In the genomic region with DNA sequence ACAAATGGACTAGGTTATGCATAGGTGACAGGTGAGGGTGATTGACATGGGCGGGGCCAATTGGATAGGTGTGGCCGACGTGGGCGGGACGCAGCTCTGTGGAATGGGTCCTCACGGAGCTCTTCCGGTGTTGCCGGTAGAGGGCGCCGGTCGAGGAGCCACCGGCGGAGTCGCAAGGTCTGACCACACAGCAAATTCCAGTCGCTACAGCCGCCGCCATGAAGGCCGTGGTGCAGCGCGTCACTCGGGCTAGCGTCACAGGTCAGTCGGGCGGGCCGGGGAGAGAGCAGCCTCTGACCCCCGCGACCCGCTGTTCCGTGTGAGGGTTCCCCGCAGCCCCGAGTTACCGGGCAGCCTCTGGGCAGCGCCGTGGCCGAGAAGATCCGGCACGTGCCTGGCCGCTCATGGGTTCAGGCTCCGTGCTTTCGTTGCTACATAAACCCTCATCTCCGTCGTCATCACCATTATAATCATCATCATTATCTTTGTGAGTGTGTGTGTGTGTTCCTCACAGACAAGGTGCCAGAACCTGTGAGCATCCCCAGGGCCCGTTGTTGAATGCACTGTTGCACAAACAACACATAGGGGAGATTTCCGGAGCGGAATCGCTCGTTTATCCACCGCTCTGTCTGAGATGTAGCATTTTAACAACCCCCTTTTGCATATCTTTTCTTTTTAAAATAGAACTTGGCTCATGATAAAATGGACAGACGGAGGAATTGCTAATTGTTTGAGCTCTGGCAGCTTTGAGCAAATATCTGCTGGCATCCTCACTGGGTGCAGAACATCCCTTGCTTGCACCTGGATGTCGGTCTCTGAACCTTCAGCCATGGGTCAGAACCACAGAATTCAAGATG, we compare ENCODE assay signal across 7 mouse cellular contexts. TPM values are rescaled to one million over a fixed set of nuclear protein-coding genes. Genes with fewer than 3 reads are reported as not detected.
DNase-seq lines count a peak whose midpoint lies in the region; ATAC-seq lines count a peak whose summit lies in the region.

Dtd1 (plus strand) TSS at position 67 of the 857 bp plus-strand sequence.

- peak within 1 kb of the TSS; percentile 93 for H3K9ac ChIP-seq in intestine, embryonic 16.5 days (ENCODE audit: low read depth, low read length)
- H3K9ac ChIP-seq in midbrain, embryonic 11.5 days (ENCODE audit: low read length): peak within 1 kb of the TSS; percentile 92

- H3K4me3 ChIP-seq in intestine, embryonic 16.5 days (ENCODE audit: low read length): peak within 1 kb of the TSS; percentile 77
- peak within 1 kb of the TSS; percentile 58 for H3K4me3 ChIP-seq in midbrain, embryonic 11.5 days (ENCODE audit: low read depth, low read length)

- H3K36me3 ChIP-seq in intestine, embryonic 16.5 days (ENCODE audit: control insufficient read depth, insufficient read depth, low read length): peaks cover 2% of the 10 kb centered on the region; the same call in 1 of the 2 replicates
- H3K36me3 ChIP-seq in midbrain, embryonic 11.5 days (ENCODE audit: control insufficient read depth, insufficient read depth, low read length): no peaks in the 10 kb centered on the region

- 0 out of 2 replicates have a peak, but pooled peaks cover 4% of the 10 kb centered on the region for H3K4me1 ChIP-seq in intestine, embryonic 16.5 days (ENCODE audit: control insufficient read depth, insufficient read depth, low read length)
- no peaks in the 10 kb centered on the region for H3K4me1 ChIP-seq in midbrain, embryonic 11.5 days (ENCODE audit: control insufficient read depth, insufficient read depth, low read length)

- H3K27me3 ChIP-seq in intestine, embryonic 16.5 days (replicated peaks; ENCODE audit: control insufficient read depth, insufficient read depth, low read length): no peaks in the 10 kb centered on the region
- H3K27me3 ChIP-seq in midbrain, embryonic 11.5 days (ENCODE audit: control insufficient read depth, insufficient read depth, low read length): no peaks in the 10 kb centered on the region

- 1% methylated on average over 50 of the region's 50 CpGs for WGBS in intestine, embryonic 16.5 days
- WGBS in midbrain, embryonic 11.5 days: 2% methylated on average over 50 of the region's 50 CpGs

- intact Hi-C loops in gastrocnemius, postnatal 36 days (cut with DNase I): no loop called here
- intact Hi-C loops in left cerebral cortex, postnatal 36 days (cut with DNase I): no loop called here

- peak; percentile 93 for DNase-seq in adrenal gland, adult 2 months
- peak; percentile 76 for DNase-seq in embryo, embryonic 11.5 days (ENCODE audit: low read depth, low spot score)
- peak; percentile 80 to 81 for DNase-seq in gastrocnemius, postnatal 36 days
- peak; percentile 87 to 90 for DNase-seq in left cerebral cortex, postnatal 36 days (ENCODE audit: low spot score in 2 of 2)
- peak; percentile 98 for DNase-seq in midbrain, embryonic 11.5 days (ENCODE audit: low spot score, missing footprints)
- DNase-seq in skeletal muscle tissue, adult 2 months (ENCODE audit: low read depth, low spot score): peak; percentile 76

- peak within 1 kb of the TSS; percentile 70 for H3K4me2 ChIP-seq in intestine, embryonic 16.5 days (ENCODE audit: low read depth, low read length)
- peak within 1 kb of the TSS; percentile 71 for H3K4me2 ChIP-seq in midbrain, embryonic 11.5 days

- H3K27ac ChIP-seq in intestine, embryonic 16.5 days (ENCODE audit: low read length): peak within 1 kb of the TSS; percentile 51
- H3K27ac ChIP-seq in midbrain, embryonic 11.5 days (ENCODE audit: low read depth, low read length): no peak within 1 kb of the TSS

- no peaks in the 10 kb centered on the region for H3K9me3 ChIP-seq in intestine, embryonic 16.5 days (ENCODE audit: control insufficient read depth, low read length)
- no peaks in the 10 kb centered on the region for H3K9me3 ChIP-seq in midbrain, embryonic 11.5 days (ENCODE audit: control insufficient read depth, low read length)

- peak; percentile 97 for ATAC-seq in intestine, embryonic 16.5 days
- ATAC-seq in midbrain, embryonic 11.5 days (ENCODE audit: low FRiP score): peak; percentile 94

RNA-seq across cellular contexts. Expression of gene Dtd1, which starts in this region (rescaled TPM):
- 10 to 100 TPM; 14.5 to 19.5 TPM for total RNA-seq in adrenal gland, adult 2 months (2021)
- 5.0 and 5.7 TPM in 2 replicates for polyA plus RNA-seq in adrenal gland, adult 2 months (2012; rRNA removed)
- 10 to 100 TPM; 12.6 to 13.8 TPM for total RNA-seq in gastrocnemius, postnatal 36 days (2021)
- polyA plus RNA-seq in intestine, embryonic 16.5 days (2015; fragmentation: Nextera tagmentation; extraction: Ambion mirVana): 46.7 and 50.0 TPM in 2 replicates
- 10 to 100 TPM; 57.8 to 70.1 TPM for total RNA-seq in left cerebral cortex, postnatal 36 days (2021)
- 36.4 and 40.1 TPM in 2 replicates for polyA plus RNA-seq in midbrain, embryonic 11.5 days (2014; fragmentation: Nextera tagmentation; extraction: Ambion mirVana)
